Mouse (Mus musculus) brain, embryonic 14.5 days (tissue): ENCODE measurements around the gene Tmem202.

Source experiments
- CTCF ChIP-seq: fragments of 200-500 bp; IDR thresholded peaks from 2 replicates; pipeline ENCODE4 v1.5.1; 2012; ENCODE audit warnings: inconsistent platforms, mild to moderate bottlenecking, moderate library complexity, borderline replicate concordance; ENCODE audit not compliant: insufficient read depth, insufficient read length; ENCODE audit errors: extremely low read depth
- POLR2A ChIP-seq: fragments of 200-500 bp; IDR thresholded peaks from 2 replicates; pipeline ENCODE4 v1.6.1; 2012; ENCODE audit warnings: mild to moderate bottlenecking, inconsistent platforms, borderline replicate concordance; ENCODE audit not compliant: poor library complexity, insufficient read depth, insufficient read length, severe bottlenecking; ENCODE audit errors: extremely low read depth

- TF ChIP-seq CTCF (no peak), POLR2A (no peak)
Observed at GRCm38 (mm10) chr9:59474838-59475237, 64.8 kb downstream of the Tmem202 start.
